Mouse (Mus musculus): ENCODE measurements around the gene Wdr72.

- TF ChIP-seq CTCF (IDR thresholded peaks at IDR 0.05; ENCODE audit: low read depth, low read length) (no peak), POLR2A (IDR thresholded peaks at IDR 0.05; ENCODE audit: borderline replicate concordance, low read depth, low read length) (no peak)
These were observed 16.1 kb downstream of the Wdr72 start for GRCm38 (mm10) chr9:74126222-74126621.

Data from bone marrow macrophage, adult 2 months (primary cell).